Mouse (Mus musculus) gonadal fat pad, adult 2 months (tissue): Measurements from ENCODE around the gene Wdfy3. TPM values are rescaled to one million over a fixed set of nuclear protein-coding genes. Genes with fewer than 3 reads are reported as not detected.

Source experiments
- DNase-seq: peaks from one replicate; pipeline ENCODE4 v3.0.0-alpha.2; 2012; ENCODE audit warnings: low read depth
- polyA plus RNA-seq: library from polyadenylated mRNA; depleted of rRNA; stranded (reverse); fragments of >200 nt; gene quantifications from 2 replicates; pipeline ENCODE4 v1.2.3, GENCODE M21; 2012

Gene Wdfy3
- polyA plus RNA-seq, 1 experiment = 21.9 TPM

- no peak for DNase-seq
Observed at GRCm38 (mm10) chr5:101833875-101834274, 235.8 kb downstream of the Wdfy3 start.

DNA sequence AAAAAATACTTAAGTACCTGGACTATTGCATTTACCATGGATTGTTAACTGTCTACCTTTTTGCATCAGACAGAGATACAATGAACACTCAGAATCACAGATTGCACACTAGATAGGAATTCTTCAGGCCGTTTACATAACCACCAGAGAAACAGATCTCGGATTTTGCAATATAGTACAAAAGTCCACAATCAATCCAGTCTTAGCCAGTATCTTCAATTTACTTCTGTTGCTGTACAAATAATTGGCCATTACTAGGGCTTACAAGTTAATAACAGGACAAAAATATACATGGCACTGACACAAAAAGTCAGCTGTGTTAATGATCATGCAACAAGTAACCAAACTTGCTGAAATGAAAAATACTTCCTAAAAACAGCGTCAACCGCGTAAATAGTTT lies 236.7 kb downstream of the Wdfy3 start:
- DNase-seq = no peak

DNA sequence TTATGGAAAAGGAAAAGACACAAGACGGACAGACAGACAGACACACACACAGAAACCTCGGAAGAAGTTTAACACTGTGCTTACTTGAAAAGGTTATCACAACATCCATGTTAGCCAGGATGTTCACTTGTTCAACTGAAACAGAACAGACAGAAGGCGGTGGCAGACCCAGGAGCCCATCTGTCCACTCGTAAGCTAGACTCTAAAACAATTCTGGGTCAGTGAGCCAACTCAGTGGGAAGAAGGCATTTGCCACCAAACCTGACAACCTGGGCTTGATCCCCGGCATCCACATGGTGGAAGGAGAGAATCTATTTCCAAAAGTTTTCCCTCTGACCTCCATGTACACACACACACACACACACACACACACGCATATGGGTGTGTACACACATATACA lies 237.7 kb downstream of the Wdfy3 start:
- DNase-seq = no peak

DNA sequence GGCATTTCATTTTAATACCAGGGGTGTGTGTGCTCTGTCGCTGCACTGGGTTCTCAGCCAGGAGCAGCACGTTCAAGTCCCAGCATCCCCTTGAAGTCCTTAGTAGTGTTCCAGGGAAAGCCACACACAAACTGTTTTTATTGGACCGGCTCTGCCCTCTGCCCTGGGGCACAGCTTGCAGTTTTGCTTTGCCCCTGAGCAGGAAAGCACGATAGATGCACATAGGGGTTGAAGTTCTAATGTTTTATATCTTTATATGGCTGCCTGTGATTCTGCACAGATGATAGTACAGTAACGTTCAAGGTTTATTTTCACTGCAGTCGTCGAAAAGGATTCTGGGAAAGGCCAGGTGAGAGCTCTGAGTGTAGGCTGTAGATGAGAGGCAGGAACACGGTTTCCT lies 239.5 kb downstream of the Wdfy3 start:
- DNase-seq = no peak

GRCm38 (mm10) chr5:101828932-101829331 lies 240.8 kb downstream of the Wdfy3 start:
- no peak for DNase-seq

GRCm38 (mm10) chr5:101827477-101827876 lies 242.2 kb downstream of the Wdfy3 start:
- no peak for DNase-seq

DNA sequence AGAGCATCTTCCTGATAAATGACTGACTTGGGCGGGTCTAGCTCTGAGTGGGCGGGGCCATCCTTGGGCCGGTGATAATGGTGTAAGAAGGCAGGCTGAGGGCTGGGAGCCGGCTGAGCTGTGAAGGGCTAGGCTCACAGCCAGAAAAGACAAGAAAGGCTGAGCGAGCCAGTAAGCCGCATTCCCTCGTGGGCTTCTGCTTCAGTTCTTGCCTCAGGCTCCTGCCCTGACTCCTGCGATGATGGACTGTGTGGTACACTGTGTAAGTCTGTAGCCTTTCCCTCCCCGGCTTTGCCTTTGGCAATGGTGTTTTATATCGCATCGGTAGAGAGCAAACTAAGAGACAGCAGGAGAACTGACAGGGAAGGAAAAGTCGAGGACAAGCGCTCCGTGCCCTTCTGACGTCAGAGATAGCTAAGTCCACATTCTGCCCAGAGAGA lies 243.2 kb downstream of the Wdfy3 start:
- DNase-seq = peak; percentile 8

GRCm38 (mm10) chr5:101825111-101825911 lies 244.4 kb downstream of the Wdfy3 start:
- DNase-seq = no peak

DNA sequence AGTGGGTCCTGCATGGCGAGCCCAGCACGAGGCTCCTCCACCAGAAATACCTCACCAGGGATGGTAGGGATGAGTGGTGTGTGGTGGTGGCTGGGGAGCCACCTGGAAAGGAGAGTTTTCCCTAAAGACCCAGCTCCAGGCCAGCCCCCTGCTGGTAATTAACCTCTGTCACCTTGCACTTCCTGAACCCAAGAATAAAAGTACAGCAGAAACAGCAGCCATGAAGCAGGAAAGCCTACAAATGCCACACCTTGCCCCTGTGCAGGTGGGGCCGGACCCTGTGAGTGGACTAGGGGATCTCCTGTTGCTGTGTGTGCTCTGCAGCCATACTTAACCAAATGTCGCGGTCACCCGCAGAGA lies 247.4 kb downstream of the Wdfy3 start:
- DNase-seq = no peak

GRCm38 (mm10) chr5:101821491-101822310 lies 248.0 kb downstream of the Wdfy3 start:
- DNase-seq = no peak

DNA sequence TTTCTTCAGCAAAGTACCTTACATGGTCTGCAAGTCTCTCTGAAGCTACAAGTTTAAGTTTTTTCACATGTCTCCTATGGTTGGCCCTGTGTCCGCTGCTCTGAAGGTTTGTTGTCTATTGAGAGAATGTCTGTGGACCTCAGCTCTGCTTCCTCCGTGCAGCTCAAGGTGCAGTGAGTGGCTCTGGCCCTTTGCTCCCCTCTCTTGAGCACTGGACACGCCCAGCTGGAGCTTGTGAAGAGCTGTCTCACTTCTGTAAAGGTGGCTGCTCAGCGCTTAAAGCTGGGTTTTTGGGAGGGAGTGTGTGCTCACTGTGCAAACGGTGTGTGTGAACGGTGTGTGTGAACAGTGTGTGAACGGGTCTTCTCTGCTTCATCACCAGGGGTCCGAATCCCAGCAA lies 248.7 kb downstream of the Wdfy3 start:
- DNase-seq = no peak

DNA sequence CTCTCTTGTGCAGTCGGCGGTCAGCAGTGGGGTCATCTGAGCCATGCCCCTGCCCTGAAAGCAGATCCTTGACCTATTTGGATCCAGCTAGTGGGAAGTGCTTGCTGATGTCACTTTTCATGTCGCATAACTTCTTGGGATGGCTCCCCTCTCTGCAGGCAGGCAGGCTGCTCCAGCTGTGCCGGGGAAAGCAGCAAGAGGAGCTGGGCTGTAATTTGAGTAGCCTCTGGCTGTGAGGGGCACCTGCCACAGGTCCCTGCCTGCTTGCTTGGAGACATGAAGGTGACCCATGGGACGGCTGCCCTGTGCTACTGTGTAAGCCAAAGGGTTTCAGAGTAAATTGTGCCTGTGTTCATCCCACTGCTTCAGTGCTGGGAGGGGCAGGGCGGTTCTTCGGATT lies 249.9 kb downstream of the Wdfy3 start:
- no peak for DNase-seq

DNA sequence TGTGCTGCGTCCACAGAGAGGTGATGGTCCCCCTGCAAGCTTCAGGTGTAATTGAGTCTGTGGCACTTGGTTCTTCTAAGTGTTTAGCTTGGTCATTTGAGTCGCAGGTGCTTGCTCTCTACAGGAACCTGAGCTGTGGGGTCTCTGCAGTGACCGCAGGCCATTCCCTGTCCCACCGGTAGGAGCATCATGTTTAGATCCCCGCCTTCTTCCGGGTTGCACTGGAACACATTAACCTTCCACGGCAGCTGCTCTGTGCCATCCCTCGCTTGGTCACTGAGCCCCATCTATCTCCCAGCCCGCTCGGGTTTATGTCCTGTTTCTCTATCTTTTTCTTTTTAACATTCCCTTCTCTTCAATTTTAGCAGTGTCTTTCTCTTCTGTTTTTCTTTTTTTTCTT lies 250.5 kb downstream of the Wdfy3 start:
- DNase-seq = no peak

DNA sequence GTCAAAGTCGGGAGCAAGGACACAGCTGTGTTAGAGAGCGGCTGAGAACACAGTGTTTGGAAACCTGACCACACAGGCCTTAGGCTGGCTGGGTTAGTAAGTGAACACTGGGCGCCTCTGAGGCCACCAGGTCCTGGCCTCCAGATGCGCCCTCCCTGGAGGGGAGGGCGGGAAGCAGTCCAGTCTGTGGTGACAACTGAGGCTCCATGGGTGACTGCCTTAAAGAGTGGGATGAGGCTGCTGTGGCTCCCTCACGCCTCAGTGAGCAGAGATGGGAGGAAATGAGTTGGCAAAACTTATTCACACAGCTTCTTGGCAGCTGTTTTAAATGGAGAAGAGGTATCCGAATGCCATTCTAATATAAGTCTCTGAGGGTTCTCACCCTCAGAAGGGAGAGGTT lies 252.9 kb downstream of the Wdfy3 start:
- no peak for DNase-seq

GRCm38 (mm10) chr5:101811296-101812169 lies 258.2 kb downstream of the Wdfy3 start:
- DNase-seq = no peak

DNA sequence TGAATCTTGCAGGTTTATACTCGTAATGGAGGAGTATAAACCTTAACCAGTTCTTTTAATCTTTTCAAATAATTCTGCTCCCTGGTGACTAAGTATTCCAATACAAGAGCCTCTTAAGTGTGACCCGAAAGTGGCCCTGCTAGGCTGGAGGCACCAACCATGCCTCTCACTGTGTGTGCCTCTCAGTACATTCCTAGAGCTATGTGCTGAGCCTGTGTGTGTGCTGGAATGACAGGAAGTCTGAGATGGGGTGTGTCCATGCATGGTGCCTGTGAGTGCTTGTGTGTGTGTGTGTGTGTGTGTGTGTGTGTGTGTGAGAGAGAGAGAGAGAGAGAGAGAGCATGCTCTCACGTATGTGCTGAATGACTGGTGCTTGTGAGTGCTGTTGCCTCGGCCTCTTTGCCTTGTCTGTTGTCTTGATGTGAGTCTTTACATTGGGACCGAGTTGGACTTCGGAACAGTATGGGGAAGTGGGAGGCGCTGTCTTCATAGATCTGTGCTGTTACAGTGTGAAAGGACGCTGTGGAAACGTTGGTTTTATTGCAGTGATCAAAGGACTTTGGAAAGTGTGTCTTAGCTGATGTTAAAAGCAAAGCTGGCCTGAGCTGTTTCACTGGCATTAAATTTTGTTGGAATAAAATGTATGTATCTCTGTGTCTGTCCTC lies 267.2 kb downstream of the Wdfy3 start:
- DNase-seq = no peak

DNA sequence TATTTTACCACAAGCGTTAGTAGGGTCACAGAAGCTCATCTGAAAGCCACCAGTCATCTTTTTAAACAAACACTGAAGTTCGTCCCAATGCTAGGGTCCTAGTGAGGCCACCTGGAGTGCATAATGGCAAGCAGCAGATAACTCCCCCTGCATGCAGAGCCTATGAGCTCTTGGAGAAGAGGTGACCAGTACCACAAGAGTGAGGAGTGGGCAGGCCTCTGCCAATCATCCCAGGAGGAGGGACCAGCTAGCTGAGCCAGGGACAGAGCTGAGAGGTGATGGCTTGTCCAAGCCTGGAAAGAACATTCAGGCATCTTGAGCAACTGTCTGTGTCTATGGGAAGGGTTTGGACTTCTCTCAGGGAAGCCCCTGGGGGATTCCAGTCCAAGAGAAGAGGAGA lies 267.8 kb downstream of the Wdfy3 start:
- DNase-seq = no peak

DNA sequence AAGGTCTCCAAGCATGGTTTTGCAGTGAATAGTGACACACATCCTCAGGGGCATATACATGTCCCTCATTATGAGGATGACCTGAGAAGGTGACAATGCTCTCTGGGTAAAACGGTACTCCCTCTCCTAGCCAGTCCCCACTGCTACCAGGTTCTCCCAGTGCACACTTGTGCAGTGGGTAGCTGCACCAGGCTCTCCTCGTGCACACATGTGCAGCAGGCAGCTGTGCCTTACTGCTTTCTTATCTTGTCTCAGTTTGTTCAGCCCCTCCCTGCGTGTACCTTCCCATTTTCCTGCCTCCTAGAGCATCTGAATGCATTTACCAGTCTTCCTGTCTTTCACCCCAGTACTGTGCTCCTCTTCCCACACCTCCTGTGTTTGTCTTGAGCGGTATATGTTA lies 277.1 kb downstream of the Wdfy3 start:
- no peak for DNase-seq

- no peak for DNase-seq
Observed at GRCm38 (mm10) chr5:101790560-101790959, 279.2 kb downstream of the Wdfy3 start.

DNA sequence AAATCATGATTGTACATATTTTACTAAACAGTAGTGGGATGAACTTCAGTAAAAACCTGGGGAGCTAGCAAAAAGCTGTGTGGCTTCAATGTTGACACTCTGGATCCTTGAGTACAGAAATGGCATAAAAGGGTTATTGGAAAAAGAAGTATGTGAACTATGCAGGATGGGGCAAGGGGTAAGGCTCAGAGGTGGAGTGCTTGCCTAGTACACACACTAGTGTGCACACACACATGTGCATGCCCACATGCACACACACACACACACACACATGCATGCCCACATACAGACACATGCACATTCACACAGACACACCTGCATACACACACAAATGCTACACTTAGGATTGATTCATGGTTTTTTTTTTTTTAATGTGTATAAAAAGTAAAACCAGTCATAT lies 280.0 kb downstream of the Wdfy3 start:
- no peak for DNase-seq

DNA sequence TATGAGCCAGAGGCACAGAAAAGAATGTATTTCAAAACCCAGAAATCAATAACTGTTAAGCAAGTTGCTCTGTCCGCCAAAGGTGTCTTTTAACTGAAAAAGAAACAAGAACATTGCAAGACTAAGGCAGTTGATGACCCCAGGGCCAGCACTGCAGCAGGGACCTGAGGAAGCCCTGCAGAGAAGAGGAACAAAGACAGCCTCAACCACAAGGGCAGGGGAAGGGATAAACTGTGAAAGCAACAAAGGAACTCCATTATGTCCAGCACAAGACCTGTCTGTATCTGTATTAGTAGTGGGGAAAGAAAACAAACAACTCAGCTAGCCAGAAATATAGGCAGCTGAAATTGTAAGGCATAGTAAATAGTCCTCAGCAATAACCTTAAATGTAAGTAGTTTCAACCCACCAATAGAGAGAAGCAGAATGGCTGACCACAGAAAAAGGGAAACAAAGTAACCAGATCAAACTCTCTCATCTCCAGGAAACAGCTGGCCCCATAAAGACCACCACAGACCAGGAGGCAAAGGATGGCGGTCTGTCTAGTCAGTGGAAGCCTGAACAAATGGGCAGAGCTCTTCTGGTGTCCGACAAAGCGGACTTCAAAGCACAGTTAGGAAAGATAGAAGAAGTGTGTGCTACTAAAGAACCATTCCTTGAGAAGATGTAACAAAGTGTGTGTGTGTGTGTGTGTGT lies 283.7 kb downstream of the Wdfy3 start:
- DNase-seq = no peak
